Mouse (Mus musculus): ENCODE measurements around the gene Dlg5. TPM values are rescaled to one million over a fixed set of nuclear protein-coding genes. Genes with fewer than 3 reads are reported as not detected.

The Dlg5 gene
- polyA plus RNA-seq, 1 experiment from 2014 or later, result 5.2 TPM

- H3K4me1 ChIP-seq (ENCODE audit: control insufficient read depth, insufficient read depth, low read length), result no peaks in the 10 kb centered on the region
- H3K36me3 ChIP-seq (ENCODE audit: control insufficient read depth, insufficient read depth), result peaks cover 15% of the 10 kb centered on the region
- no peaks in the 10 kb centered on the region for H3K9me3 ChIP-seq (replicated peaks; ENCODE audit: control insufficient read depth, low read length)
- 84% methylated on average over 7 of the region's 7 CpGs for WGBS
- ATAC-seq (replicated peaks; ENCODE audit: extremely low read depth, insufficient read depth, low FRiP score), result no peak
- no peak overlapping the region for H3K4me3 ChIP-seq (ENCODE audit: low read length)
- no peak overlapping the region for H3K4me2 ChIP-seq (ENCODE audit: low read depth, low read length)
- no peak overlapping the region for H3K9ac ChIP-seq (ENCODE audit: low read length)
- H3K27me3 ChIP-seq (ENCODE audit: control insufficient read depth, insufficient read depth, low read length), result no peaks in the 10 kb centered on the region
- H3K27ac ChIP-seq (ENCODE audit: low read length), result no peak overlapping the region
Measured at GRCm38 (mm10) chr14:24134623-24135290, 111.0 kb downstream of the Dlg5 start.

- ATAC-seq (replicated peaks; ENCODE audit: extremely low read depth, insufficient read depth, low FRiP score), result no peak
- no peak overlapping the region for H3K9ac ChIP-seq (ENCODE audit: low read length)
- H3K4me1 ChIP-seq (ENCODE audit: control insufficient read depth, insufficient read depth, low read length), result no peaks in the 10 kb centered on the region
- H3K4me2 ChIP-seq (ENCODE audit: low read depth, low read length), result no peak overlapping the region
- WGBS, result 87% methylated on average over 8 of the region's 8 CpGs
- no peaks in the 10 kb centered on the region for H3K27me3 ChIP-seq (ENCODE audit: control insufficient read depth, insufficient read depth, low read length)
- no peak overlapping the region for H3K4me3 ChIP-seq (ENCODE audit: low read length)
- H3K9me3 ChIP-seq (replicated peaks; ENCODE audit: control insufficient read depth, low read length), result no peaks in the 10 kb centered on the region
- no peak overlapping the region for H3K27ac ChIP-seq (ENCODE audit: low read length)
- peaks cover 13% of the 10 kb centered on the region for H3K36me3 ChIP-seq (ENCODE audit: control insufficient read depth, insufficient read depth)
Measured at GRCm38 (mm10) chr14:24133801-24134200, 111.9 kb downstream of the Dlg5 start.

- H3K4me3 ChIP-seq (ENCODE audit: low read length), result no peak overlapping the region
- H3K9ac ChIP-seq (ENCODE audit: low read length), result no peak overlapping the region
- no peaks in the 10 kb centered on the region for H3K4me1 ChIP-seq (ENCODE audit: control insufficient read depth, insufficient read depth, low read length)
- ATAC-seq (replicated peaks; ENCODE audit: extremely low read depth, insufficient read depth, low FRiP score), result no peak
- H3K27ac ChIP-seq (ENCODE audit: low read length), result no peak overlapping the region
- 28% methylated on average over 4 of the region's 4 CpGs for WGBS
- no peaks in the 10 kb centered on the region for H3K9me3 ChIP-seq (replicated peaks; ENCODE audit: control insufficient read depth, low read length)
- no peak overlapping the region for H3K4me2 ChIP-seq (ENCODE audit: low read depth, low read length)
- H3K36me3 ChIP-seq (ENCODE audit: control insufficient read depth, insufficient read depth), result peaks cover 9% of the 10 kb centered on the region
- no peaks in the 10 kb centered on the region for H3K27me3 ChIP-seq (ENCODE audit: control insufficient read depth, insufficient read depth, low read length)
Measured at GRCm38 (mm10) chr14:24132092-24132491, 113.6 kb downstream of the Dlg5 start.

DNA sequence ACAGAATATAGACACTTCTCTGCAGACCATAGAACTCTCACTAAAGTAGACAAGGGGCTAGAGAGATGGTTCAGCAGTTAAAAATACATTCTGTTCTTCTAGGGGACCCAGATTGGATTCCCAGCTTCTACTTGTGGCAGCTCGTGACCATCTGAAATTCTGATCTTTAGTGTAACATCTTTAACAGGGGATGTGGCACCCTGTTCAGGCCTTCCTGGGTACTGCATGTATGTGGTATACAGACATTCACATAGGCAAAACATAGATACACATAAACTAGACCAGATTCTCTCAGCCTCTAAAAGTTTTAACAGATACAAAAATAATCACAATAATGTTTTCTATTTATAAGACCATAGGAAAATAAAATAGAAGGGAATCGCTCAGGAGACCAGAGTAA is 120.7 kb downstream of the Dlg5 start:
- no peaks in the 10 kb centered on the region for H3K36me3 ChIP-seq (ENCODE audit: control insufficient read depth, insufficient read depth)
- 68% methylated on average over 2 of the region's 2 CpGs for WGBS

DNA sequence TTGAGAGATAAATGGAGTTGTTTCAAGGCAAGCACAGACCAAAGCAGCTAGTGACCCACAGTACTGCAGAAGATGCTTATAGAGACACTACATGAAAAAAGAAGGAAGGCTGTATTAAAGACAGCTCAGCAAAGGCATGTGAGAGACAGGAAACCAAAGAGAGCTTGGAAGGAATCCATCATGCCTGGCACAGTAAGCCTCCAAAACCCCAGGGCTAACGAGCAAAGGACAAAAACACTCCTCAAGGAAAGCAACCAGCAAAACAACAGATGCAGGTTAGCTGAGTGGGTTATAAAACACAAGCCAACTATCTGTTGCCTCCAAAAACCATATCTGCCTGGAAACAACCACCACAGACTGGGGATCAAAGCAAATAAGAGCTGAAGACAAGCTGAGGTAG is 121.5 kb downstream of the Dlg5 start:
- no peaks in the 10 kb centered on the region for H3K27me3 ChIP-seq (ENCODE audit: control insufficient read depth, insufficient read depth, low read length)
- no peaks in the 10 kb centered on the region for H3K4me1 ChIP-seq (ENCODE audit: control insufficient read depth, insufficient read depth, low read length)
- no peak overlapping the region for H3K4me2 ChIP-seq (ENCODE audit: low read depth, low read length)
- H3K27ac ChIP-seq (ENCODE audit: low read length), result no peak overlapping the region
- WGBS, result 48% methylated on average over 1 of the region's 1 CpGs
- H3K9ac ChIP-seq (ENCODE audit: low read length), result no peak overlapping the region
- ATAC-seq (replicated peaks; ENCODE audit: extremely low read depth, insufficient read depth, low FRiP score), result no peak
- no peak overlapping the region for H3K4me3 ChIP-seq (ENCODE audit: low read length)
- no peaks in the 10 kb centered on the region for H3K9me3 ChIP-seq (replicated peaks; ENCODE audit: control insufficient read depth, low read length)
- H3K36me3 ChIP-seq (ENCODE audit: control insufficient read depth, insufficient read depth), result no peaks in the 10 kb centered on the region

More for the DNA sequence above, 120.7 kb downstream of the Dlg5 start:
- Histone ChIP-seq H3K4me1 (ENCODE audit: control insufficient read depth, insufficient read depth, low read length) (no peaks in the 10 kb centered on the region), H3K4me3 (ENCODE audit: low read length) (no peak overlapping the region), H3K4me2 (ENCODE audit: low read depth, low read length) (no peak overlapping the region), H3K27ac (ENCODE audit: low read length) (no peak overlapping the region), H3K9ac (ENCODE audit: low read length) (no peak overlapping the region), H3K27me3 (ENCODE audit: control insufficient read depth, insufficient read depth, low read length) (no peaks in the 10 kb centered on the region), H3K9me3 (replicated peaks; ENCODE audit: control insufficient read depth, low read length) (no peaks in the 10 kb centered on the region)
- no peak for ATAC-seq (replicated peaks; ENCODE audit: extremely low read depth, insufficient read depth, low FRiP score)

GRCm38 (mm10) chr14:24106734-24107133 is 139.0 kb downstream of the Dlg5 start:
- Histone ChIP-seq H3K36me3 (ENCODE audit: control insufficient read depth, insufficient read depth) (no peaks in the 10 kb centered on the region), H3K4me1 (ENCODE audit: control insufficient read depth, insufficient read depth, low read length) (no peaks in the 10 kb centered on the region), H3K4me3 (ENCODE audit: low read length) (no peak overlapping the region), H3K27me3 (ENCODE audit: control insufficient read depth, insufficient read depth, low read length) (no peaks in the 10 kb centered on the region), H3K9me3 (replicated peaks; ENCODE audit: control insufficient read depth, low read length) (no peaks in the 10 kb centered on the region), H3K9ac (ENCODE audit: low read length) (no peak overlapping the region), H3K4me2 (ENCODE audit: low read depth, low read length) (no peak overlapping the region), H3K27ac (ENCODE audit: low read length) (no peak overlapping the region)
- 87% methylated on average over 2 of the region's 2 CpGs for WGBS
- no peak for ATAC-seq (replicated peaks; ENCODE audit: extremely low read depth, insufficient read depth, low FRiP score)

DNA sequence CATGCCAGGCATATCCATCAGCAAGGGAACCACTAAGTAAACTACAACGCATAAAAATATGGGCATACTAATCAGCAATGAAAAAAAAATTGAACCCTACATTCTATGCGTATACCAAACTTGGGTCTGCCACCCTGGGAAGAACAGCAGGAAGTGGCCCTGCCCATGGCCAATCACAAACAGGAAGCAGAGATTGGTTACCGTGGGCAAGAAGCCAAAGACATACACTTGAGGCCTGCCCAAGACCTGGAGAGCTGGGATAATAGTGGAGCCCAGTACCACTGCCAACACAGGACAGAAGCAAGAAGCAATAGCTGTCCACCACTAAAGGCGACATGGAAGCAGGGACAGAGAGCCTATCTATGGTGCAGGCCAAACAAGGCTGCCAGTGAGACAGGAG is 146.9 kb downstream of the Dlg5 start:
- no peak overlapping the region for H3K9ac ChIP-seq (ENCODE audit: low read length)
- H3K27me3 ChIP-seq (ENCODE audit: control insufficient read depth, insufficient read depth, low read length), result no peaks in the 10 kb centered on the region
- 68% methylated on average over 4 of the region's 4 CpGs for WGBS
- H3K4me1 ChIP-seq (ENCODE audit: control insufficient read depth, insufficient read depth, low read length), result no peaks in the 10 kb centered on the region
- H3K9me3 ChIP-seq (replicated peaks; ENCODE audit: control insufficient read depth, low read length), result no peaks in the 10 kb centered on the region
- no peaks in the 10 kb centered on the region for H3K36me3 ChIP-seq (ENCODE audit: control insufficient read depth, insufficient read depth)
- no peak overlapping the region for H3K4me3 ChIP-seq (ENCODE audit: low read length)
- H3K27ac ChIP-seq (ENCODE audit: low read length), result no peak overlapping the region
- ATAC-seq (replicated peaks; ENCODE audit: extremely low read depth, insufficient read depth, low FRiP score), result no peak
- H3K4me2 ChIP-seq (ENCODE audit: low read depth, low read length), result no peak overlapping the region

DNA sequence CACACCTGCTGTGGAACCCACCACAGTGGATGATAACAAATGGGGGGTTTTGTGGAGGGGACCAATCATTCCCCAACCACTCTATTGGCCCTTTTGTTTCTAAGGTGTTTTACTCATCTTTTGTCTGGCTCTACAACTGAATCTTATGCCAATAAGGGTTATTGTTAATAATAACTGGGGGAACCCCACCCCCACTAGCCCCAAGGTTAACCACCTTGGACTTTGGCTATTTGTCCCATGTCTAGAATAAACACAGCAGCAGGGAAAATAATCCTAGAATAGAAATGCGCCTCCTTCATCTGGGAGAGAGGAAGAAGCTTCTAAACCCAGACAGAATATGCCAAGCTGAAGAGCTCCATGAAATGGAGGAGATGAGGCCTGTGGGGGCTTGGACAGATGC is 151.1 kb downstream of the Dlg5 start:
- H3K4me2 ChIP-seq (ENCODE audit: low read depth, low read length), result no peak overlapping the region
- no peak overlapping the region for H3K4me3 ChIP-seq (ENCODE audit: low read length)
- no peaks in the 10 kb centered on the region for H3K36me3 ChIP-seq (ENCODE audit: control insufficient read depth, insufficient read depth)
- 56% methylated on average over 1 of the region's 1 CpGs for WGBS
- H3K4me1 ChIP-seq (ENCODE audit: control insufficient read depth, insufficient read depth, low read length), result no peaks in the 10 kb centered on the region
- H3K27me3 ChIP-seq (ENCODE audit: control insufficient read depth, insufficient read depth, low read length), result no peaks in the 10 kb centered on the region
- H3K9ac ChIP-seq (ENCODE audit: low read length), result no peak overlapping the region
- no peak for ATAC-seq (replicated peaks; ENCODE audit: extremely low read depth, insufficient read depth, low FRiP score)
- no peaks in the 10 kb centered on the region for H3K9me3 ChIP-seq (replicated peaks; ENCODE audit: control insufficient read depth, low read length)
- no peak overlapping the region for H3K27ac ChIP-seq (ENCODE audit: low read length)

- Histone ChIP-seq H3K4me2 (ENCODE audit: low read depth, low read length) (no peak overlapping the region), H3K27ac (ENCODE audit: low read length) (no peak overlapping the region), H3K27me3 (ENCODE audit: control insufficient read depth, insufficient read depth, low read length) (no peaks in the 10 kb centered on the region), H3K9me3 (replicated peaks; ENCODE audit: control insufficient read depth, low read length) (no peaks in the 10 kb centered on the region), H3K4me3 (ENCODE audit: low read length) (no peak overlapping the region), H3K4me1 (ENCODE audit: control insufficient read depth, insufficient read depth, low read length) (no peaks in the 10 kb centered on the region), H3K36me3 (ENCODE audit: control insufficient read depth, insufficient read depth) (no peaks in the 10 kb centered on the region), H3K9ac (ENCODE audit: low read length) (no peak overlapping the region)
- ATAC-seq (replicated peaks; ENCODE audit: extremely low read depth, insufficient read depth, low FRiP score), result no peak
- 98% methylated on average over 4 of the region's 4 CpGs for WGBS
Measured at GRCm38 (mm10) chr14:24093221-24093620, 152.5 kb downstream of the Dlg5 start.

All from heart, embryonic 16.5 days (tissue).